Mouse (Mus musculus): ENCODE measurements around the gene Zfp937.
A peak's percentile ranks its signal among the peaks of the same experiment; 100 is the strongest.
"Not testable (repeated sequence)": the region's sequence is repeated elsewhere in the genome, so short reads cannot be mapped to it uniquely, and the experiment has no call there.

Zfp937 gene

GRCm38 (mm10) chr2:150217600-150218362 is at the start of gene Zfp937:
TSS of gene Zfp937 (plus strand) at chr2:150218073.
- peak; percentile 83 for DNase-seq

GRCm38 (mm10) chr2:150173833-150174232 is 44.0 kb upstream of the Zfp937 start:
- DNase-seq = no peak

DNA sequence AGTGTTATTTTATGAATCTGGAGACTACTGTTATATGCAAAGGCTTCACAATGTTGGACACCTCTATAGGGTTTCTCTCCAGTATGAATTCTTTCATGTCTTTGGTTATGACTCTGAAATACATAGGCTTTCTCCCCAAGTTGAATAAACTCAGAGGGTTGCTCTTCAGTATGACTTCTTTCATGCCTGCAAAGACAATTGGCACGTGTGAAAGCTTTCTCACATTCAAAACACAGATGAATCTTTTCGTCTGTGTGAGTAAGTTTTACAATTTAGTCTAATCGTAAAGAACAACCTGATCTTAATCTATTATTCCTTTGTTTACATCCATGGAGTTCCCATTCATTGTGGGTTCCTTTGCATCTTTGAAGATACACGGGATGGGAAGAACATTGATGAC is 38.3 kb upstream of the Zfp937 start, which contains the start of gene Gm10770:
TSS of gene Gm10770 (minus strand) at position 101 of the 400 bp plus-strand sequence.
- DNase-seq = not testable (repeated sequence)

- DNase-seq = not testable (repeated sequence)
Measured at GRCm38 (mm10) chr2:150181046-150181445, 36.8 kb upstream of the Zfp937 start.

GRCm38 (mm10) chr2:150181570-150181999 is 36.3 kb upstream of the Zfp937 start, which contains the start of gene Gm14139:
TSS of gene Gm14139 (plus strand) at chr2:150181755.
- not testable (repeated sequence) for DNase-seq

GRCm38 (mm10) chr2:150218363-150218725 is 471 bp downstream of the Zfp937 start:
- not testable (repeated sequence) for DNase-seq

DNA sequence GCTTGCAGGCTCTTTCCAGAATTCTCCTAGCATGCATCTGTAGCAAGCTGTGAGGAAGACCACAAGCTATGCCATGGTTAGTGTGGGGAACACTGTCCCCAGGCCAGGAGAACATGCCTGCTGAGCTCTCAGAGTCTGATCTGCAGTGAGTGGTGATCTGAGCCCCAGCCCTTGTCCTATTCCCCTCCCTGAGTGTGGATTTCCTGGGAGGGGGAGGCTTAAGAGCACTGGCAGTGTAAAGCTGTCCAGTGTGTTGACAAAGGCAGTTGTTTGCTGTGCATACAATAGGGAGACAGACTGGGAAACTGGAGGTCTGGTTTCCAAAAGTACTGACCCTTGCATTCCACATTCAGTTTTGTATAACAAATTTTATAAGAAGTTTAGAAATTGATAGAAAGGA is 5.4 kb downstream of the Zfp937 start:
- not testable (repeated sequence) for DNase-seq

GRCm38 (mm10) chr2:150243211-150243610 is 25.3 kb downstream of the Zfp937 start:
- DNase-seq = no peak

DNA sequence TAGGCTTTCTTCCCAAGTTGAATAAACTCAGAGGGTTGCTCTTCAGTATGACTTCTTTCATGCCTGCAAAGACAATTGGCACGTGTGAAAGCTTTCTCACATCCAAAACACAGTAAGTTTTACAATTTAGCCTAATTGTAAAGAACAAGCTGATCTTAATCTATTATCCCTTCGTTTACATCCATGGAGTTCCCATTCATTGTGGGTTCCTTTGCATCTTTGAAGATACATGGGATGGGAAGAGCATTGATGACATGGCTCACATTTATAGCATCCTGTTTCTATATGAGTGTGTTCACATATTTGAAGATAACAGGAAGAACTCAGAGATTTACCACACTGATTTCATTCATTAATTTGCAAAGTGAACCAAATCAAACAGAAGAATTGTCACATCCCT is 37.6 kb downstream of the Zfp937 start, which contains the start of gene Gm21994:
TSS of gene Gm21994 (minus strand) at position 101 of the 400 bp plus-strand sequence.
- DNase-seq = not testable (repeated sequence)

- not testable (repeated sequence) for DNase-seq
Measured at GRCm38 (mm10) chr2:150256861-150257260, 39.0 kb downstream of the Zfp937 start.

GRCm38 (mm10) chr2:150257291-150257690 is 39.4 kb downstream of the Zfp937 start, which contains the start of gene Gm14124:
TSS of gene Gm14124 (plus strand) at chr2:150257517.
- DNase-seq = not testable (repeated sequence)

All from kidney, adult 18-20 months (tissue).